Mouse (Mus musculus) lung, postnatal 10 days (tissue): ENCODE results near the gene 4933414I15Rik.

Experiments
- DNase-seq: peaks from one replicate; pipeline ENCODE4 v3.0.0; 2021

The 4933414I15Rik gene

DNA sequence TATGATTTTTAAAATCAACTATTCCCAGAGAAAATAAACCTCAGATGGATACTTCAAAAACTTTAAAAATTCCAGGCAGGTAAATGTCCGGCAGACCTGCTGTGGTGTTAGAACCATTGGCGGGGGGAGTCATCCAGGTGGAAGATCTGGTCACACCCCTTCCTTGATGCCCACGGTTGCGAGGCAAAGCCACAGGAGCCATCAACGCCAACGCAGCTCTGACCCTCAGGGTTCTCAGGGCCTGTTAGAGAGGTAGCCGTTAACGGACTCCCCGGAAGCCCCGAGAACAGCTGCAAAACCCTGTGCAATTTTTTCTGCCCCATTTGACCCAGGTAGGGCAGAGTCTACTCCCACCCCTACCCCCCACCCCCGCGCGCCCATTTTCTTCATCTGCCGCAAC, at the start of gene 4933414I15Rik:
Gene 4933414I15Rik, minus strand, starts transcription at position 260 of the 400 bp plus-strand sequence.
- no peak for DNase-seq

DNA sequence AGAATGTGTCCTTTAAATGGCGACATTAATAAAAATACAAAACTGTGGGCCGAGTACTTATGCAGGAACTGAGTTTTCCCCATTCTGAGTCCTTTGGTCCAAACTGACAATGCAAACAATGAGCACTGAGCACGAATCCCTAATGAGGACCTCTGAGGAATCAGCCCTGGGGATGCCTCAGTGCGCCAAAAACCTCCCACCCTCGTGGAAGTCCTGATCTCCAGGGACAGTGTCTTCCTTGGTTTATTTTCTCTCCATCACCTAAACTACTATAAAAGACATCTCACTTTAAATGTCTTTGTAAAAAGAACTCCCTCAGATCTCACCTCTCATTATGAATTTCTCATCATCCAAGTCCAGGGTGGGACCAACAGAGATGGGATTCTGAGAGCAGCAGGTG, 38.1 kb upstream of the 4933414I15Rik start, which contains the start of gene Olfr1377:
Gene Olfr1377, plus strand, starts transcription at position 301 of the 400 bp plus-strand sequence.
- DNase-seq = no peak

DNA sequence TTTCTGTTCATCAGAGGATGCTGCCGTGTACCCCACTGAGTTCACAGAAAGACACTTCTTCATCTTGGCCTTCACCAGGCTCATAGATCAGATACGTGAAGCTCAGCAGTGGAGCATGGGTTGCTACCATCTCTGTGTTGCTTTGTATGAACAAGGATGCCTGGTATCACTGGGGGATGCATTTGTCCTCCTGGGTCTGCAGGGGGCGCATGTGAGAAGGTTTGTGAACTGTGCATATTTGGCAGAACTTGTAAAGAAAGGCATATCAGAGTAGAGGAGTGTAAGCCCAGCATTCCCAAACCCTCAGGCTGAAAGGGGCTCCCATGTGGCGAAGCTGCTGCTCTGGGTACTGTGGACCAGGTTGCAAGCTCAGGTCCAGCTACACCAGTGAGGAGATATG, 33.7 kb upstream of the 4933414I15Rik start:
- no peak for DNase-seq

DNA sequence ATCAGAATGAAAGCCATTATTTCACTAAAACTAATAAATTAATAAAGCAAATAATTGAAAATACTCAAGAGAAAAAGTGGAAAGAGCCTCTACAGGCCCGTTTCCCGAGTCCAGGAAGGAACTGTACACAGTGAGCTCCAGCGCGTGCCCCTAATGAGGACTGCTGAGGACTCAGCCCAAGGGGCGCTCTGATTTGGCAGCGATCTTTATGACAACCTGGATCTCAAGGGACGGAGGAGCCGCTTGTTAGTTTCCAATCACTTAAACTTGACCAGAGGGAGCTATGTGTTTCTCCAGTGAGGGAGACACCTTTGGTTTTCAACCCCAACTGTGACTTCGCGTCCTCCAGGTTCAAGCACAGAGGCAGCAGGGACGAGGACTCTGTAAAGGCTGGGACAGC, 22.7 kb upstream of the 4933414I15Rik start, which contains the start of gene Olfr1378:
Gene Olfr1378, plus strand, starts transcription at position 301 of the 400 bp plus-strand sequence.
- no peak for DNase-seq

DNA sequence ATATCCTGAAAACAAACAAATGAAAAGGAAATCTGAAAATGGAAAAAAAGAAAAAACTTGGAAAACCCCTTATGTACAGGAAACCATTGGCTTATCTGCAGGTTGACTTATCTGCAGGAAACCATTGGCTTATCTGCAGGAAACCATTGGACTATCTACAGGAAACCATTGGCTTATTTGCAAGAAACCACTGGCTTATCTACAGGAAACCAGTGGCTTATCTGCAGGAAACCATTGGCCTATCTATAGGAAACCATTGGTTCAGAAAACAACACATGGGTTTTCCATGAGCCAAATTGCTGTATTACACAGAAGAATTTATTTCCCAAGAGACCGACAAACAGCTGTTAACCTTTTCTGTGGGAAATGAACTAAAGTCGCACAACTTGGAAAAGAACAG, 21.3 kb upstream of the 4933414I15Rik start:
- peak; percentile 25 for DNase-seq

DNA sequence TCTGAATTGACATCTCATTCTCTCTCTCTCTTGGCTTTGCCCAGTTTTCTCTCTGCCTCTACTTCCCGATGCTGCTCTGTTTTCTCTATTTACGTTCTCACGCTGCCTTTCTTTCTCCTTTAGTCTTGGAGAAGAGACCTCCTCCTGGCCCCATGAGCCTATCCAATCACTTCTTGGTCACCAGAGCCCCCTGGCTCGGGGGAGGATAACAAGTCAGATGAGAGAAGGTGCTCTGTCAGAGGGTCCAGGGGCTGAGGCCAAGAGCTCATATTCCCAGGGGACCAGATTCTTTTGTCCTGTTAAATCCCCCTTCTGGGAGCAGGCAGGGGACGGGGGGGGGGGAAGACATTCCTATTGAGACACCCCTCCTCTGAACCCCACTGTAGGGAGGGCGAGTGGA, 10.1 kb upstream of the 4933414I15Rik start, which contains the start of gene Prop1:
Gene Prop1, minus strand, starts transcription at position 101 of the 400 bp plus-strand sequence.
- no peak for DNase-seq

DNA sequence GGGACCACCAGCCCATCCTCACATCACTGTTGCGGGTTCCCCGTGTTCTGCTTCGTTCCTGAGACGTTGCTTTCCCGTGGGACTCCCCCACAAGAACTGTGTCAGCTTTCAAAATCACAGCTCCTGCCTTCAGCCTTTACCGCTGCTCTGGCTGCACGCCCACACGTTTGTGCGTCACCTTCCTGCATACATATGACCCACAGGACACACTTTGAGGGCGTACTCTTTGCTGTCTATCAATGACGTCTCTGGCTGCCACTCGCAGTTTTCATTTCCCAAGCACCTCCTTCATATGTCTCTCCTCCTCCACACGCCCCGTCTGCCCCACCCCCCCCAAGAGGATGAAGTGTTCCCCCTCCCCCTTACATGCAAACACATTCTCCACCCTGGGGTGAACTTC, 8.7 kb upstream of the 4933414I15Rik start:
- DNase-seq = peak; percentile 11

DNA sequence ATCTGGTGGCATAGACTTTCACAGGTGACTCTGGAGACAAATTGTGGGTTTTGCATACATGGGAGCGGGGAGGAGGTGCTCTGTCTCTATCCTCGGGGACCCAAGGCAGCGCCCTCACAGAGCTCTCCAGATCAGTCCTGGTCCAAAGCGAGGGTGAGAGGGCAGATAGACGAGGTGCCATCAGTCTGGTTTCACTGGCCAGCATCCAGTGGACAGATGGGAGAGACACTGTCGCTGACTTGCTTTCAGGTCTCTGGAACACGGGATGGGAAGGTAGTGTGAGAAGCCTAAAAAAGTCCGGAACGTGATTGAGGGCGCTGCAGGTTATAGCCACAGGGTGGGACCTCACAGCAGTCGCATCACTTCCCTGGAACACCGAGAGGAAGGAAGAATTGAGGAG, 1.2 kb downstream of the 4933414I15Rik start:
- no peak for DNase-seq

DNA sequence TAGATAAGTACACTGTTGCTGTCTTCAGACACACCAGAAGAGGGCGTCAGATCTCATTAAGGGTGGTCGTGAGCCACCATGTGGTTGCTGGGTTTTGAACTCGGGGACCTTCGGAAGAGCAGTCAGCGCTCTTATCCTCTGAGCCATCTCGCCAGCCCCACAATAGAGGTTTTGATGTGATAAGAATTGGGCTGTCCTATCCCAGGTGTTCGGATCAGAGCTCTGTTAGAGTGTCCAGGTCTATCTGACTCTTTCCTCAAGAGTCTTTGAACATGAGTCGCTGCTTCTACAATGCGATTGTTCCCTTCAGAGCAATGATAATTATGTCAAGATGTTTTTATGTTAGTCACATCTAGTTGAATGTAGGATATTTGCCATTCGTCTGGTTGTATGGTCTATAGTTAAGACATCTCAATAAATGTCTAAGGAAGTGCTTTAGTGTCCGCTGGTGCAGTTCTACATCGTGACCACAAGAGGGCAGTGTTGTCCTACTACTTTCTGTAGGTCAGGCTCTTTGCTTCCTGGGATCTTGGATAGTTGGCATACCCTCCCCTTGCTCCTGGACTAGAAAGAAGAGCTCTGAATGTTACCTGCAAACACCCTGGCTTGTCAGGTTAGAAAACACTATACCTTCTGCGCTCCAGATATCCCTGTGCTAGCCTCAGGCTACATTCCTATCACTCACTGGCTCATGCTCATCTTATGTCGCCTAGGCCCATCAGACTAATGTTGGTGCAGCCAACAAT, 3.8 kb downstream of the 4933414I15Rik start:
- DNase-seq = peak; percentile 40

DNA sequence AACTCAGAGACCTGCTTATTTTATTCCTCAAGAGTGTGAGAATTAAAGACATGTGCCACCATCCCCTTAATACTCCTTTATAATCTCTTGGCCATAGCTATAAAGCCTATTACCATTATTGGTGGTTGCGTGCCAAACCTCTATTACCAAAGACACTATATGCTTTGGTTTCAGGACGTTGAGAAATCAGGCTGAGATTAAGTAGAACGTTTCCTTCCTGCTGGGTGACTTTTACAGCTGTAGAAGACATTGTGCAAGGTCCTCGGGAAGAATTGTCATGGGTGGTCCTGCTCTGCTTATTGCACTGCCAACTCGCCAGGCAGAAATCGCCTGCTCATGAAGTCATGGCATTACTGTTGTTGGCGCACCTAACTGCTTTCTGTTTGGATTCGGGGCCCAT, 5.1 kb downstream of the 4933414I15Rik start:
- no peak for DNase-seq

DNA sequence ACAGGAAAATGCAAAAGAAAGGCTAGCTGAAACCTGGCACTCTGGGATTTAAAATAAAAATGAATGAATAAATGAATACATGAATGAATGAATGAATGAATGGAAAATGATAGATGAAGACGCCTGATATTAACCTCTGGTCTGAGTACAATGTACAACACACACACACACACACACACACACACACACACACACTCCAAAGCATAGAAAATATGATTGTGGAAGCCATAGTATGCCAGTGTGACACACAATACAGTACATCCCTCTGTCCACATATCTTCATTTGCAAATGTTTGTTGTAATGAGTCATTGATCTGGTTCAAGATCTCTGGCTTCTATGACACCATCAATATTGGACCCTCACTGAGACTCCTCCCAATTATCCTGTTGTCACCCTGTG, 11.5 kb downstream of the 4933414I15Rik start:
- DNase-seq = no peak

DNA sequence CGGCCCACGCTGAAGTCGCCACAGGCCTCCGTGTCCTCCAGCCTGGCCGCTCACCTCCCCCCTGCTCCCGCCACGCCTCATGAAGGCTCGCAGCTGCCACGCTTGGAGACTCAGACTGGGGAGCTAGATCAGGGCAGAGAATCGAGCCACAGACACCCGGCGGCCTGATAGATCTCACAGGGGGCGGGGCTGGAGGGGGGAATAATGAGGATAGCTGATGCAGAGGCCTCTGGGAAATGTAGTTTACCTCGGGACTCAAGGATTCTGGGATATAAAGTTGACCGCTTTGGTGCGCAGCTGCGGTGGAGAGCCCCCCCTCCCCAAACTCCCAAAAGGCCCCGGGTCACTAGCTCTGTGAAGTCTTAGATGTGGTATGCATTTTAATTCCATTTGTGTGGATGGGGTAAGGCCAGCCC, 12.1 kb downstream of the 4933414I15Rik start, which contains the start of gene Zfp354b:
Gene Zfp354b, minus strand, starts transcription at position 183 of the 416 bp plus-strand sequence.
- DNase-seq = peak; percentile 90

DNA sequence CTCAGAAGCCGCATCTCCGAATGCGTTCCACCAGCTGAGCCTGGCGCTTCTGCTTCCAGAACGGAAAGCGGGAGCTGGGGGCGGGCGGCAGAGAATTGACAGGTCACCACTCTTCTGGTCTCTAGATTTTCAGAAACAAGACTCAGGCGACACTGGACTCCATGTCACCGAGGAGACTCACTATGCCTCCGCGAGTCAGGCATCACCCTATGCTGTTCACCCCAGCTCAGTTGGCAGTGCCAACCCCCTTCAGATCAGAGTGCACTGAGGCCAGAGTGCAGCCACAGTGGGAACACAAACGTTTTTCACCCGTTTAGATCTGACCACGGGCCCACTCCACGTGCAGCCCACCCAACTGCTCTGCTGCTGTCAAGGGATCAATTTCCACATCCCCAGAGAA, 12.5 kb downstream of the 4933414I15Rik start:
- DNase-seq = no peak

DNA sequence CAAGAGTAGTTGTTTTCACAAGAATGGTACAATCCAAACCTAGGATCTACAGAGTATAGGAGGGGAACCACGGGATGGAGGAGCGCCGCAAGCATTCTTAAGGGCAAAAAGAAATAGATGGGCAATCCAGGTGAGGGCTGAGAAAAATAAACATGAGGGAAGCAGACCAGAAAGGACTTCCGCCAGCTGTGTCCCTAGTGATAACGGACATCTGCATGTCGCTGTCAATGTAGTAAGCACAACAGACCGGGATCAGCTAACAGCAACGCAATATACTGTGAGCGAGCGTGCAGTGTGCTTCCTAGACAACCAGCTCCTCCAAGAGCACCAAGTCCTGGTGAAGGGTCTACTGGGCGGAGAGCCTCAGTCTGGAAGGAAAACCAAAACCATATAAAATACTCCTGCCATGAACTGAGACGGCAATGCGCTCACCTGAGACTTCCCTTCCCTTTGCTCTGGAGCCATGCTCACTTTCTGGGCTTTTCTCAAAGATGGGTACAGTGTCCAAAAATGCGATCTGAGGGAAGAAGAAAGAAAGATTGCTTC, 13.0 kb downstream of the 4933414I15Rik start:
- no peak for DNase-seq

DNA sequence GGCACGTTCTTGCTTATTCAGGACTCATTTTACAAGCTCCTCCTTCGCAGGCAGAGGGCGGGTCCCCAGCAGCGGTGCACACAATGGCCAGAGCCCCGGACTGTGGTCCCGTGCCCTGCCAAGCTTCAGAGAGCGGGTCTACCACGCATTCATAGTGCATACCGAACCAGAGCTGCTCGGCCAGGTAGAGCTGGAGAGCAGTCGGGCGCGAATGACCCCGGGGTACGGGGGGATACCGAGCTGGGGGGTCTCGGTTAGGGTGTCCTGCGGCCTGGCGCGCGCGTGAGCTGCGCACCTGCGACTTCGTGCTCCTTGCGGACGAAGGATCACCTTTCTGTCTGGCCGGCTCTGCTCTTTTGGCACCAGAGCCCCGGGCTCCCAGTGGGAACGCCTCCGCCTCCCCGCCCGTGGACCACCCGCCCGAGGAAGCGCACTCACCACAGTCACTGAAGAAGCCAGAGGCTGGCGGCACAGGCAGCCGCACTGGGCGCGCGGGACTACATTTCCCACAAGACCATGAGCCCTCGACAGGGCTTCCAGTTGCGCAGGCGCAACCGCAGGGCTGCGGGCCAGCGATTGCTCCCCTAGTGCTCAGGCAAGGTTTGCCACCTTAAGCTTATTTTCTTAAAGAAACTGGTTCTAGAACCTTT, 27.8 kb downstream of the 4933414I15Rik start, which contains the start of gene Zfp2:
Gene Zfp2, minus strand, starts transcription at position 495 of the 650 bp plus-strand sequence.
- peak; percentile 95 for DNase-seq

DNA sequence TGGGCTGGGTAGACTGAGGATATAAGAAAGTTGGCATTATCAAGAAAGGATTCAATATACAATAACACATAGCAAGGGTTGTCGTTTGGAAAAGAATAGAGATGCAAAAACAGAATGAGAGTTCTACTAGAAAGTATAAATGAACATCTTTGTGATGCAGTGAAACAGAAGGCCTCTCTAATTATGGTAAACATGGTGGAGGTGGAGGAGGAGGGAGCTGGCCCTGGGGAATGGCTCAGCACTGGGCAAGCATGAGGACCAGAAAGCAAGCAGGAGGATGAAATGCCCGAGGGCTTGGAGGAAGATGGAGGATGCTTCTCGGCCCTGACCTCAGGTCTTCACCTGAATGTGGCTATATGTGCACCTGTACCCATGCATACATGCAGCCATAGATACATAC, 29.1 kb downstream of the 4933414I15Rik start:
- DNase-seq = no peak

DNA sequence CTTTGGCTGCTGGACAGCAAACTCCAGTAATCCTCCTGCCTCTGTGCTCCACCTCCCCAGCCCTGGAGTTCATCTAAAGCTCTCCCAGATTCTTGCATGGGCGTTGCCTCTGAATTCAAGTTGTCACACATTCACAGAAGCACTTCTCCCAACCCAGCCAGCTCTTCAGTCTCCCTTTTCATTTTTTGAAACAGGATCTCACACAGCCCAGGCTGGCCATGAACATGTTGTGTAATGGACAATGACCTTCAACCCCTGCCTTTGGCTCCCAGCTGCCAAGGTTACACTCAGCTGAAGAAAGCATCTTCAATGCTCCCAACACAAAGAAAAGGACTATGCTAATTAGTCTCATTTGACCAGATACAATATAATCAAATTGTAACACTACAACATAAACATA, 30.3 kb downstream of the 4933414I15Rik start:
- no peak for DNase-seq

DNA sequence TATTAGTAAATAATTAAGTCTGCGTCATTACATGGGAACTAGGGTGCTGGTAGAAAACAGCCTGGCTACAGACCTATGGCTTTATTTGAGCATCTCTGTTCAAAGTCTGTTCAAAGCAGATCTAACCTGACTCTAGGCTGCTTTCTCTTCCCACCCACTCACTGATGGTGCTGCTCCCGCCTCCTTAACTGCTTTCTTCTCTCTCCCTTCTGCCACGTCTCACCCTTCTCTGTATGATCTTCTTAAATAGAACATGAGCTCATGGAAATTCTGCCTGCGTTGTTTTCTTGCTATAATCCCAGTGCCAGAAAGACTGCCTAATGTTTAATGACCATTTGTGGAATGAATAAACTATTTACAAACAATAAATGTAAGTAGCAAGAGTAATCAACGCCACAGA, 35.4 kb downstream of the 4933414I15Rik start:
- DNase-seq = no peak

DNA sequence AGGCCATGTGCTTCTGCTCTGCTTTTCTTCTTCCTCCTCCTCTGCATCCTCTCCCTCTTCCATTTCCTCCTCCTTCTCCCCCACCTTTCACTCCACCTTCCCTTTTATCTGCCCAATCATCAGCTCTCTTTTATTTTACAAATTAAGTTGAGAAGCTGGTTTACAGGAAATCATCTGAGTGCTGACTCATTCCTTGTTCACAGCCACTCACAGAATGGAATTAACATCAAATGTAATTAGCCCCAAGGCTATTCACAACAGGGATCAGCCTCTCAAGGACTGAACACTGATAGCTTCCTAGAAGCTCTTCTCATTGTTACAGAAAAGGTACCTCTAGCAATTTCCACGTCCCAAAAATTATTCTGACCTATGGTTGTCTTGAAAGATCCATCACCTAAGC, 46.2 kb downstream of the 4933414I15Rik start:
- no peak for DNase-seq

DNA sequence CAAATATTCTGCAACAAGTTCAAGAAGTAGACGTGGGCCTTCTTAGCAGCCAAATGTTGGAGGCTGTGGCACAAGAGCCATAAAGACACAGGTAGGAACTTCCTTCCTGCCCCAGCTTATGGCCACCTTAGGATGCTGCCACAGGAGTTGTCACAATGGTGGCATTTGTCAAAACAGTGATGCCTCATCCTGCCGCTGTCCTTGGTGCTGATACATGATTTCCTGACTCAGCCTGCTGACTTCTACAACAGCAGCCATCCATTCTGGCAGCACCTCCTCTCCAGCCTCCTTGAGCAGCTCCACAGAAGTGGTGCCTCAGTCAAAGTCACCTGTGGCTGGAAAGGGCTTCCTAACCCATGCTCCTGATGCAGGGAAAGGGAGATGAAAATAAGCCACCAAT, 51.1 kb downstream of the 4933414I15Rik start:
- no peak for DNase-seq
